Mouse (Mus musculus) heart, adult 2 months (tissue): ENCODE data around the gene Tom1.

Source experiments
- CTCF ChIP-seq: fragments of 200-600 bp; IDR thresholded peaks from 2 replicates; pipeline ENCODE4 v1.8.1; 2022; ENCODE audit warnings: antibody characterized with exemption, mild to moderate bottlenecking, moderate library complexity
- POLR2A ChIP-seq: fragments of 200-500 bp; IDR thresholded peaks from 2 replicates; pipeline ENCODE4 v1.6.1; 2011; ENCODE audit warnings: mild to moderate bottlenecking, low read depth, low read length, control low read depth; ENCODE audit not compliant: insufficient read depth

- TF ChIP-seq CTCF (no peak), POLR2A (no peak)
These were observed 19.9 kb upstream of the Tom1 start for GRCm38 (mm10) chr8:75013557-75013956.
